Mouse (Mus musculus) left cerebral cortex, adult 9 months (tissue): Measurements from ENCODE around the gene Kdm2a.
A peak's percentile ranks its signal among the peaks of the same experiment; 100 is the strongest.
"Not testable (repeated sequence)": the region's sequence is repeated elsewhere in the genome, so short reads cannot be mapped to it uniquely, and the experiment has no call there.

ENCODE experiments used
- DNase-seq, 2 experiments: peaks; one replicate each; pipeline ENCODE4 v3.0.0; 2022; ENCODE audit warnings: low spot score in 2 of 2

Kdm2a gene

GRCm38 (mm10) chr19:4417183-4417582 lies 19.1 kb upstream of the Kdm2a start:
- DNase-seq: peak in 1 of 2 experiments; percentile 69

GRCm38 (mm10) chr19:4414631-4415030 lies 16.5 kb upstream of the Kdm2a start:
- no peak for DNase-seq

- DNase-seq: no peak
Observed at GRCm38 (mm10) chr19:4409062-4409461, 11.0 kb upstream of the Kdm2a start.

GRCm38 (mm10) chr19:4404840-4405239 lies 6.8 kb upstream of the Kdm2a start:
- DNase-seq: no peak

GRCm38 (mm10) chr19:4398959-4399358 lies 874 bp upstream of the Kdm2a start:
- no peak for DNase-seq

- no peak for DNase-seq
Observed at GRCm38 (mm10) chr19:4398630-4398948, 504 bp upstream of the Kdm2a start.

GRCm38 (mm10) chr19:4396998-4397797 lies 887 bp downstream of the Kdm2a start:
- peak; percentile 90 to 95 for DNase-seq

- DNase-seq: peak in 1 of 2 experiments; percentile 19
Observed at GRCm38 (mm10) chr19:4396081-4396997, 1.7 kb downstream of the Kdm2a start.

GRCm38 (mm10) chr19:4387276-4387675 lies 10.8 kb downstream of the Kdm2a start:
- DNase-seq: no peak

GRCm38 (mm10) chr19:4385026-4385425 lies 13.1 kb downstream of the Kdm2a start:
- DNase-seq: no peak

- DNase-seq: no peak
Observed at GRCm38 (mm10) chr19:4384322-4384721, 13.8 kb downstream of the Kdm2a start.

GRCm38 (mm10) chr19:4383306-4383705 lies 14.8 kb downstream of the Kdm2a start:
- DNase-seq: no peak

GRCm38 (mm10) chr19:4382303-4382702 lies 15.8 kb downstream of the Kdm2a start:
- DNase-seq: not testable (repeated sequence)

- no peak for DNase-seq
Observed at GRCm38 (mm10) chr19:4370656-4371055, 27.4 kb downstream of the Kdm2a start.

GRCm38 (mm10) chr19:4370254-4370653 lies 27.8 kb downstream of the Kdm2a start:
- DNase-seq: no peak

GRCm38 (mm10) chr19:4349455-4349854 lies 48.6 kb downstream of the Kdm2a start:
- DNase-seq: no peak

GRCm38 (mm10) chr19:4346479-4346878 lies 51.6 kb downstream of the Kdm2a start:
- no peak for DNase-seq

GRCm38 (mm10) chr19:4338162-4338561 lies 59.9 kb downstream of the Kdm2a start:
- peak in 1 of 2 experiments; percentile 49 for DNase-seq

- peak; percentile 89 to 94 for DNase-seq
Observed at GRCm38 (mm10) chr19:4333791-4334190, 64.3 kb downstream of the Kdm2a start.

- DNase-seq: peak in 1 of 2 experiments; percentile 24
Observed at GRCm38 (mm10) chr19:4333100-4333775, 64.8 kb downstream of the Kdm2a start.

GRCm38 (mm10) chr19:4332653-4333052 lies 65.4 kb downstream of the Kdm2a start:
- DNase-seq: peak in 1 of 2 experiments; percentile 59

- no peak for DNase-seq
Observed at GRCm38 (mm10) chr19:4331273-4331672, 66.8 kb downstream of the Kdm2a start.
